ENCODE assay signal across 17 mouse cellular contexts in genomic region chr3:33081793-33082192, GRCm38 (mm10).
"Had no signal": no experiment of that assay in that cellular context is flagged by ENCODE, and none has a peak within 500 bp of the region (broad histone marks: within the 10 kb centered on the region; RNA-seq: fewer than 3 reads in every experiment).

No protein-coding gene starts in this region.

- H3K4me1 ChIP-seq: midbrain, embryonic 15.5 days; neural tube, embryonic 13.5 days; neural tube, embryonic 15.5 days; stomach, embryonic 15.5 days had no signal

- H3K36me3 ChIP-seq: midbrain, embryonic 10.5 days; midbrain, embryonic 13.5 days; midbrain, embryonic 15.5 days; neural tube, embryonic 13.5 days; neural tube, embryonic 15.5 days; stomach, embryonic 15.5 days had no signal

- H3K4me2 ChIP-seq: lung, embryonic 14.5 days; midbrain, embryonic 13.5 days; midbrain, embryonic 15.5 days; neural tube, embryonic 13.5 days; neural tube, embryonic 15.5 days; stomach, embryonic 15.5 days had no signal

- DNase-seq: lung, adult 18-20 months; lung, embryonic 14.5 days; lung, postnatal 10 days; lung, postnatal 4 days; retina, postnatal 1 day; right cerebral cortex, adult 18-20 months; thymus, adult 2 months; thymus, postnatal 25 days; thymus, postnatal 4 days had no signal

- H3K9ac ChIP-seq: lung, embryonic 14.5 days; midbrain, embryonic 13.5 days; midbrain, embryonic 15.5 days; neural tube, embryonic 13.5 days; neural tube, embryonic 15.5 days; stomach, embryonic 15.5 days had no signal

- H3K27ac ChIP-seq: midbrain, embryonic 13.5 days; midbrain, embryonic 15.5 days; neural tube, embryonic 13.5 days; neural tube, embryonic 15.5 days; stomach, embryonic 15.5 days; stomach, postnatal 0 days had no signal

- H3K27me3 ChIP-seq: midbrain, embryonic 13.5 days; midbrain, embryonic 15.5 days; neural tube, embryonic 13.5 days; neural tube, embryonic 15.5 days; stomach, embryonic 15.5 days had no signal

- H3K4me3 ChIP-seq: midbrain, embryonic 10.5 days; midbrain, embryonic 13.5 days; midbrain, embryonic 15.5 days; myocyte; neural tube, embryonic 13.5 days; neural tube, embryonic 15.5 days; stomach, embryonic 15.5 days had no signal

- ATAC-seq: midbrain, embryonic 13.5 days; midbrain, embryonic 15.5 days had no signal

- H3K9me3 ChIP-seq: midbrain, embryonic 10.5 days; midbrain, embryonic 13.5 days; midbrain, embryonic 15.5 days; neural tube, embryonic 13.5 days; neural tube, embryonic 15.5 days; stomach, embryonic 15.5 days had no signal
